Comparison of ENCODE assay signal across 16 mouse cellular contexts in genomic region chr3:36640787-36641186, GRCm38 (mm10). TPM values are rescaled to one million over a fixed set of nuclear protein-coding genes. Genes with fewer than 3 reads are reported as not detected.
DNase-seq lines count a peak whose midpoint lies in the region; ATAC-seq and TF ChIP-seq lines count a peak whose summit lies in the region.
"Had no signal": no experiment of that assay in that cellular context is flagged by ENCODE, and none has a peak within 500 bp of the region (broad histone marks: within the 10 kb centered on the region; RNA-seq: fewer than 3 reads in every experiment).

No protein-coding gene starts in this region.

- no peak for DNase-seq in heart, adult 2 months
- peak; percentile 17 for DNase-seq in lung, embryonic 14.5 days
- DNase-seq in lung, postnatal 4 days, result no peak
- DNase-seq in ES-CJ7 (ENCODE audit: low read depth, low spot score), result peak; percentile 46
- DNase-seq in cerebellum, postnatal 4 days (ENCODE audit: low spot score in 2 of 2), result no peak
- no peak for DNase-seq in right cerebral cortex, postnatal 25 days
- DNase-seq: adrenal gland, postnatal 14 days; cerebellum, adult 8-10 months; lung, postnatal 14 days; thymus, adult 2 months had no signal

- no peak for TF ChIP-seq POLR2A in heart, adult 2 months (IDR thresholded peaks at IDR 0.05; ENCODE audit: insufficient read depth, low read depth, low read length)
- no peak for TF ChIP-seq POLR2A in embryonic fibroblast, embryonic 13.5 days (IDR thresholded peaks at IDR 0.05; ENCODE audit: low read depth, low read length)

- no peaks in the 10 kb centered on the region for H3K4me1 ChIP-seq in heart, adult 2 months (ENCODE audit: control insufficient read depth, insufficient read depth, low read length)
- 0 out of 2 replicates have a peak, but pooled peaks cover 2% of the 10 kb centered on the region for H3K4me1 ChIP-seq in heart, embryonic 12.5 days (replicated peaks)
- no peaks in the 10 kb centered on the region for H3K4me1 ChIP-seq in lung, embryonic 14.5 days (ENCODE audit: insufficient read depth)
- no peaks in the 10 kb centered on the region for H3K4me1 ChIP-seq in embryonic fibroblast, embryonic 13.5 days (ENCODE audit: control insufficient read depth, insufficient read depth, low read length)
- H3K4me1 ChIP-seq: limb, embryonic 10.5 days; midbrain, embryonic 15.5 days had no signal

- H3K9ac ChIP-seq in heart, adult 2 months (ENCODE audit: low read depth, low read length), result no peak overlapping the region
- no peak overlapping the region for H3K9ac ChIP-seq in heart, embryonic 12.5 days
- no peak overlapping the region for H3K9ac ChIP-seq in lung, embryonic 14.5 days
- H3K9ac ChIP-seq: midbrain, embryonic 15.5 days had no signal

- H3K9me3 ChIP-seq in heart, embryonic 12.5 days (replicated peaks), result 0 out of 2 replicates have a peak, but pooled peaks cover 3% of the 10 kb centered on the region
- H3K9me3 ChIP-seq in lung, embryonic 14.5 days (ENCODE audit: low read depth, low read length), result no peaks in the 10 kb centered on the region
- H3K9me3 ChIP-seq: G1E; limb, embryonic 10.5 days; midbrain, embryonic 15.5 days had no signal

- TF ChIP-seq CTCF in heart, adult 2 months (IDR thresholded peaks at IDR 0.05), result peak; percentile 48
- TF ChIP-seq CTCF in lung, embryonic 14.5 days (IDR thresholded peaks at IDR 0.05; ENCODE audit: low read depth), result peak; percentile 47
- peak; percentile 28; the same call in 1 of the 2 replicates for TF ChIP-seq CTCF in embryonic fibroblast, embryonic 13.5 days (IDR thresholded peaks at IDR 0.05; ENCODE audit: borderline replicate concordance, insufficient read depth, low read length)

- no peak for ATAC-seq in heart, embryonic 12.5 days (ENCODE audit: insufficient number of reproducible peaks, low FRiP score)
- ATAC-seq in lung, embryonic 14.5 days (ENCODE audit: insufficient read depth), result no peak
- ATAC-seq: midbrain, embryonic 15.5 days had no signal

- TF ChIP-seq EP300 in heart, adult 2 months (IDR thresholded peaks at IDR 0.05; ENCODE audit: insufficient read depth, low read depth, low read length), result no peak

- H3K27ac ChIP-seq in heart, adult 2 months, result no peak overlapping the region
- H3K27ac ChIP-seq in heart, embryonic 12.5 days (ENCODE audit: poor library complexity, severe bottlenecking), result no peak overlapping the region
- no peak overlapping the region for H3K27ac ChIP-seq in lung, embryonic 14.5 days (ENCODE audit: low read depth)
- H3K27ac ChIP-seq in embryonic fibroblast, embryonic 13.5 days (ENCODE audit: insufficient read depth, low read length), result no peak overlapping the region
- H3K27ac ChIP-seq: limb, embryonic 10.5 days; midbrain, embryonic 15.5 days had no signal

- no peaks in the 10 kb centered on the region for H3K27me3 ChIP-seq in heart, adult 2 months (ENCODE audit: control insufficient read depth, insufficient read depth, low read length)
- no peaks in the 10 kb centered on the region for H3K27me3 ChIP-seq in heart, embryonic 12.5 days (replicated peaks)
- no peaks in the 10 kb centered on the region for H3K27me3 ChIP-seq in lung, embryonic 14.5 days (ENCODE audit: insufficient read depth, low read length)
- H3K27me3 ChIP-seq: midbrain, embryonic 15.5 days had no signal

- intact Hi-C loops in heart, adult 2 months (cut with DNase I), result no loop called here

- H3K36me3 ChIP-seq in heart, adult 2 months (ENCODE audit: control insufficient read depth, insufficient read depth, low read length), result no peaks in the 10 kb centered on the region
- 0 out of 2 replicates have a peak, but pooled peaks cover 6% of the 10 kb centered on the region for H3K36me3 ChIP-seq in heart, embryonic 12.5 days
- no peaks in the 10 kb centered on the region for H3K36me3 ChIP-seq in lung, embryonic 14.5 days (ENCODE audit: insufficient read depth)
- H3K36me3 ChIP-seq: G1E; limb, embryonic 10.5 days; midbrain, embryonic 15.5 days had no signal

- WGBS in heart, adult 2 months, result 60% methylated on average over 2 of the region's 2 CpGs
- 58% methylated on average over 2 of the region's 2 CpGs for WGBS in heart, embryonic 12.5 days
- WGBS in lung, embryonic 14.5 days, result 62% methylated on average over 2 of the region's 2 CpGs

- no peaks in the 10 kb centered on the region for H3K79me2 ChIP-seq in heart, adult 2 months (replicated peaks; ENCODE audit: control insufficient read depth, insufficient read depth, low read length)

- no peak overlapping the region for H3K4me3 ChIP-seq in heart, adult 2 months
- no peak overlapping the region for H3K4me3 ChIP-seq in heart, embryonic 12.5 days
- H3K4me3 ChIP-seq in lung, embryonic 14.5 days (ENCODE audit: low read depth, low read length), result no peak overlapping the region
- H3K4me3 ChIP-seq in embryonic fibroblast, embryonic 13.5 days (ENCODE audit: insufficient read depth, low read length), result no peak overlapping the region
- H3K4me3 ChIP-seq: limb, embryonic 10.5 days; midbrain, embryonic 15.5 days had no signal

- H3K4me2 ChIP-seq in heart, embryonic 12.5 days, result no peak overlapping the region
- no peak overlapping the region for H3K4me2 ChIP-seq in lung, embryonic 14.5 days
- H3K4me2 ChIP-seq: heart, embryonic 11.5 days; midbrain, embryonic 15.5 days had no signal

RNA-seq across cellular contexts. Expression of gene Bbs7, which starts 27.5 kb away (rescaled TPM):
- 1 to 10 TPM; 4.9 to 6.8 TPM for total RNA-seq in heart, adult 2 months (2021)
- polyA plus RNA-seq in heart, adult 2 months (2012; rRNA removed), result 1.6 and 3.9 TPM in 2 replicates
- polyA plus RNA-seq in heart, embryonic 12.5 days (2016; fragmentation: Nextera tagmentation; extraction: Ambion mirVana), result 11.8 and 12.0 TPM in 2 replicates
- 19.2 and 19.9 TPM in 2 replicates for polyA plus RNA-seq in lung, embryonic 14.5 days (2014; fragmentation: Nextera tagmentation; extraction: Ambion mirVana)
- polyA plus RNA-seq in embryonic fibroblast, embryonic 13.5 days (2011; ENCODE audit: insufficient read length, low read depth, missing spikeins), result 16.0 and 19.4 TPM in 2 replicates

RNA-seq across cellular contexts. Expression of gene Trpc3, which starts 49.2 kb away (rescaled TPM):
- 1 to 10 TPM; 5.9 to 7.5 TPM for total RNA-seq in heart, adult 2 months (2021)
- 5.1 and 9.7 TPM in 2 replicates for polyA plus RNA-seq in heart, adult 2 months (2012; rRNA removed)
- 6.4 and 7.3 TPM in 2 replicates for polyA plus RNA-seq in heart, embryonic 12.5 days (2016; fragmentation: Nextera tagmentation; extraction: Ambion mirVana)
- polyA plus RNA-seq in lung, embryonic 14.5 days (2014; fragmentation: Nextera tagmentation; extraction: Ambion mirVana), result 2.4 and 3.9 TPM in 2 replicates
- polyA plus RNA-seq in embryonic fibroblast, embryonic 13.5 days (2011; ENCODE audit: insufficient read length, low read depth, missing spikeins), result 0.60 TPM in 1 of 2 replicates, not detected in the other
- polyA plus RNA-seq: G1E had no signal

Comparison
In these comparisons a context has a peak if more than half of its experiments do, and no peak if none do; other contexts are left out.
1. DNase-seq: peak in lung, embryonic 14.5 days (single experiment) and ES-CJ7 (single experiment); none in heart, adult 2 months (0 of 2), lung, postnatal 4 days (0 of 2), cerebellum, postnatal 4 days (0 of 2) and right cerebral cortex, postnatal 25 days (single experiment).
2. Peak in every context shown above with its lines, with median percentiles within 50 percentile points of each other: CTCF ChIP-seq.